Mouse (Mus musculus) cerebellum, adult 18-20 months (tissue): ENCODE measurements at regions not wholly inside any gene's neighbourhood (a gene's known extent, or its start where the extent isn't known, plus 50 kb on each side); places are given as distances from the start of the nearest gene placed in this dataset.
A peak's percentile ranks its signal among the peaks of the same experiment; 100 is the strongest.

Experiments used
- DNase-seq, 2 experiments: peaks; one replicate each; pipeline ENCODE4 v3.0.0; 2021

- no peak for DNase-seq
Observed at GRCm38 (mm10) chr4:55727178-55727577, 194.9 kb upstream of the Klf4 start.

GRCm38 (mm10) chr4:55726081-55726480 is 193.8 kb upstream of the Klf4 start:
- no peak for DNase-seq

- DNase-seq: no peak
Observed at GRCm38 (mm10) chr4:55724286-55724685, 192.0 kb upstream of the Klf4 start.

GRCm38 (mm10) chr4:55723124-55723523 is 190.9 kb upstream of the Klf4 start:
- DNase-seq: no peak

- no peak for DNase-seq
Observed at GRCm38 (mm10) chr4:55722388-55722787, 190.1 kb upstream of the Klf4 start.

GRCm38 (mm10) chr4:55721834-55722233 is 189.6 kb upstream of the Klf4 start:
- no peak for DNase-seq

- no peak for DNase-seq
Observed at GRCm38 (mm10) chr4:55718438-55718837, 186.2 kb upstream of the Klf4 start.

GRCm38 (mm10) chr4:55716161-55716651 is 183.9 kb upstream of the Klf4 start:
- no peak for DNase-seq

- DNase-seq: no peak
Observed at GRCm38 (mm10) chr4:55711500-55712341, 179.5 kb upstream of the Klf4 start.

GRCm38 (mm10) chr4:55710476-55710875 is 178.2 kb upstream of the Klf4 start:
- DNase-seq: no peak

GRCm38 (mm10) chr4:55708808-55709207 is 176.5 kb upstream of the Klf4 start:
- no peak for DNase-seq

GRCm38 (mm10) chr4:55707916-55708315 is 175.7 kb upstream of the Klf4 start:
- DNase-seq: no peak

- no peak for DNase-seq
Observed at GRCm38 (mm10) chr4:55704921-55705320, 172.7 kb upstream of the Klf4 start.

- no peak for DNase-seq
Observed at GRCm38 (mm10) chr4:55703346-55703916, 171.2 kb upstream of the Klf4 start.

- no peak for DNase-seq
Observed at GRCm38 (mm10) chr4:55701334-55701733, 169.1 kb upstream of the Klf4 start.

GRCm38 (mm10) chr4:55699917-55700316 is 167.7 kb upstream of the Klf4 start:
- no peak for DNase-seq

GRCm38 (mm10) chr4:55699161-55699560 is 166.9 kb upstream of the Klf4 start:
- DNase-seq: no peak

- DNase-seq: no peak
Observed at GRCm38 (mm10) chr4:55697108-55697507, 164.8 kb upstream of the Klf4 start.

- peak; percentile 4 to 13 for DNase-seq
Observed at GRCm38 (mm10) chr4:55696428-55696827, 164.2 kb upstream of the Klf4 start.

GRCm38 (mm10) chr4:55695246-55695645 is 163.0 kb upstream of the Klf4 start:
- no peak for DNase-seq

- DNase-seq: no peak
Observed at GRCm38 (mm10) chr4:55689479-55689878, 157.2 kb upstream of the Klf4 start.

- no peak for DNase-seq
Observed at GRCm38 (mm10) chr4:55686771-55687170, 154.5 kb upstream of the Klf4 start.

GRCm38 (mm10) chr4:55672288-55672687 is 140.0 kb upstream of the Klf4 start:
- DNase-seq: no peak

- DNase-seq: no peak
Observed at GRCm38 (mm10) chr4:55670258-55670657, 138.0 kb upstream of the Klf4 start.
